18 mouse cellular contexts compared by ENCODE assay signal in genomic region chr5:28904500-28904899, GRCm38 (mm10).
DNase-seq lines count a peak whose midpoint lies in the region; TF ChIP-seq lines count a peak whose summit lies in the region.
"Had no signal": no experiment of that assay in that cellular context is flagged by ENCODE, and none has a peak within 500 bp of the region (broad histone marks: within the 10 kb centered on the region; RNA-seq: fewer than 3 reads in every experiment).

No protein-coding gene starts in this region.

- H3K36me3 ChIP-seq in CH12.LX (replicated peaks in 1 of 2; ENCODE audit: control insufficient read depth in 1 of 2, insufficient read depth in 1 of 2, low read length in 1 of 2) = no peaks in the 10 kb centered on the region
- H3K36me3 ChIP-seq: embryonic facial prominence, embryonic 10.5 days; forebrain, embryonic 15.5 days; heart, embryonic 12.5 days; kidney, embryonic 15.5 days; limb, embryonic 10.5 days had no signal

- no peaks in the 10 kb centered on the region for H3K9me3 ChIP-seq in CH12.LX (replicated peaks; ENCODE audit: low read length)
- H3K9me3 ChIP-seq: embryonic facial prominence, embryonic 10.5 days; forebrain, embryonic 15.5 days; heart, embryonic 12.5 days; kidney, embryonic 15.5 days; limb, embryonic 10.5 days had no signal

- no peak overlapping the region for H3K9ac ChIP-seq in CH12.LX (ENCODE audit: insufficient read depth, low read depth)
- H3K9ac ChIP-seq: forebrain, embryonic 15.5 days; heart, embryonic 12.5 days; hindbrain, embryonic 14.5 days; kidney, embryonic 15.5 days; liver, postnatal 0 days had no signal

- no peak overlapping the region for H3K27ac ChIP-seq in CH12.LX (ENCODE audit: insufficient read depth, low read depth)
- H3K27ac ChIP-seq: embryonic facial prominence, embryonic 10.5 days; forebrain, embryonic 15.5 days; hindbrain, embryonic 14.5 days; kidney, embryonic 15.5 days; limb, embryonic 10.5 days had no signal

- 0 out of 4 replicates have a peak, but pooled peaks of 1 of the 2 experiments have one; percentile 8 for TF ChIP-seq CTCF in CH12.LX (conservative IDR thresholded peaks at IDR 0.05 in 1 of 2, IDR thresholded peaks at IDR 0.05 in 1 of 2; ENCODE audit: low read depth in 2 of 2, low read length in 2 of 2)

- intact Hi-C loops in heart, postnatal 14 days (cut with DNase I) = no loop called here

- TF ChIP-seq EP300 in CH12.LX (IDR thresholded peaks at IDR 0.05; ENCODE audit: low read length) = no peak

- in situ Hi-C loops in CH12.LX (cut with MboI; ENCODE audit: low pct_ligation_motif_present, low pct_unique_long_range_greater_than_20kb, low sequenced_read_pairs) = loop anchor here (25.0 kb wide), 1 partner anchor 383 kb away; no protein-coding TSS in a partner anchor

- no peaks in the 10 kb centered on the region for H3K4me1 ChIP-seq in CH12.LX (ENCODE audit: control insufficient read depth in 1 of 2, insufficient read depth in 2 of 2)
- H3K4me1 ChIP-seq: forebrain, embryonic 15.5 days; heart, embryonic 12.5 days; kidney, embryonic 15.5 days; limb, embryonic 10.5 days had no signal

- TF ChIP-seq POLR2A in CH12.LX (IDR thresholded peaks at IDR 0.05; ENCODE audit: low read depth, low read length) = no peak

- dilution Hi-C loops in CH12.LX (cut with MboI; ENCODE audit: extremely low pct_ligation_motif_present, extremely low pct_unique_long_range_greater_than_20kb, low sequenced_read_pairs) = no loop called here

- peaks cover 4% of the 10 kb centered on the region for H3K27me3 ChIP-seq in CH12.LX (replicated peaks)
- H3K27me3 ChIP-seq: forebrain, embryonic 15.5 days; heart, embryonic 12.5 days; kidney, embryonic 15.5 days had no signal

- H3K4me3 ChIP-seq in CH12.LX (replicated peaks in 1 of 3; ENCODE audit: low read depth in 2 of 3, low read length in 2 of 3, poor library complexity in 1 of 3) = no peak overlapping the region
- H3K4me3 ChIP-seq: embryonic facial prominence, embryonic 10.5 days; forebrain, embryonic 15.5 days; heart, embryonic 12.5 days; kidney, embryonic 15.5 days; limb, embryonic 10.5 days had no signal

- TF ChIP-seq RAD21 in CH12.LX (IDR thresholded peaks at IDR 0.05; ENCODE audit: low read depth, low read length) = no peak

- no peaks in the 10 kb centered on the region for H3K79me2 ChIP-seq in CH12.LX (replicated peaks; ENCODE audit: control insufficient read depth, extremely low read depth, insufficient read depth, poor library complexity, severe bottlenecking)

- H3K4me2 ChIP-seq in CH12.LX (ENCODE audit: insufficient read depth, low read depth, poor library complexity, severe bottlenecking) = no peak overlapping the region
- H3K4me2 ChIP-seq: forebrain, embryonic 15.5 days; heart, embryonic 12.5 days; hindbrain, embryonic 14.5 days; kidney, embryonic 15.5 days had no signal

- DNase-seq in adrenal gland, adult (ENCODE audit: inconsistent age in 2 of 2, low spot score in 1 of 2) = peak; percentile 73 to 77
- DNase-seq in adrenal gland, adult 18-20 months (ENCODE audit: low spot score in 2 of 2) = no peak
- DNase-seq in heart, adult 11 months = peak; percentile 33
- DNase-seq in heart, postnatal 14 days = no peak
- DNase-seq in CH12.LX (ENCODE audit: extremely low read depth) = peak; percentile 7
- DNase-seq in adrenal gland, postnatal 25 days = peak; percentile 23
- DNase-seq in testis, postnatal 10 days (ENCODE audit: low spot score) = no peak
- no peak for DNase-seq in cerebellum, adult 8-10 months
- DNase-seq: cerebellum, postnatal 36 days; liver, postnatal 0 days; lung, postnatal 10 days; retina, postnatal 1 day had no signal

TF ChIP-seq in CH12.LX, 34 proteins besides CTCF, POLR2A, EP300 and RAD21:
- TF ChIP-seq USF1 (IDR thresholded peaks at IDR 0.05; ENCODE audit: low read depth, low read length) (no peak), IRF4 (IDR thresholded peaks at IDR 0.05; ENCODE audit: low read depth, low read length) (no peak), TBP (conservative IDR thresholded peaks at IDR 0.05; ENCODE audit: low read depth, low read length) (no peak), ZMIZ1 (IDR thresholded peaks at IDR 0.05; ENCODE audit: low read depth, low read length) (no peak), MXI1 (IDR thresholded peaks at IDR 0.05; ENCODE audit: low read depth, low read length) (no peak), MAFK (IDR thresholded peaks at IDR 0.05; ENCODE audit: insufficient replicate concordance, low read length) (no peak), E2F4 (IDR thresholded peaks at IDR 0.05; ENCODE audit: insufficient replicate concordance, low read depth, low read length) (no peak), CHD2 (IDR thresholded peaks at IDR 0.05; ENCODE audit: low read length) (no peak), PAX5 (IDR thresholded peaks at IDR 0.05; ENCODE audit: low read length) (no peak), MAZ (IDR thresholded peaks at IDR 0.05; ENCODE audit: low read depth, low read length) (no peak), GABPA (IDR thresholded peaks at IDR 0.05; ENCODE audit: insufficient replicate concordance, low read depth, low read length) (no peak), CHD1 (IDR thresholded peaks at IDR 0.05; ENCODE audit: low read depth, low read length) (no peak), UBTF (IDR thresholded peaks at IDR 0.05; ENCODE audit: low read depth, low read length) (no peak), ZC3H11A (IDR thresholded peaks at IDR 0.05; ENCODE audit: low read depth, low read length) (no peak), MYC (IDR thresholded peaks at IDR 0.05; ENCODE audit: low read depth, low read length) (no peak)

Comparison
In these comparisons a context has a peak if more than half of its experiments do, and no peak if none do; other contexts are left out.
1. DNase-seq: peak in adrenal gland, adult (2 of 2), heart, adult 11 months (single experiment), CH12.LX (single experiment) and adrenal gland, postnatal 25 days (single experiment); none in adrenal gland, adult 18-20 months (0 of 2), heart, postnatal 14 days (0 of 2), testis, postnatal 10 days (single experiment) and cerebellum, adult 8-10 months (single experiment).